In genomic region chr4:154159961-154160537, GRCm38 (mm10) we compare ENCODE assay signal across 8 mouse cellular contexts. TPM values are rescaled to one million over a fixed set of nuclear protein-coding genes. Genes with fewer than 3 reads are reported as not detected.
DNase-seq lines count a peak whose midpoint lies in the region; ATAC-seq and TF ChIP-seq lines count a peak whose summit lies in the region.

No protein-coding gene starts in this region.

- H3K9ac ChIP-seq in heart, embryonic 13.5 days, result peak overlapping the region; percentile 92
- H3K9ac ChIP-seq in ES-E14 (ENCODE audit: insufficient read depth, low read depth, low read length, poor library complexity, severe bottlenecking), result peak overlapping the region; percentile 89
- H3K9ac ChIP-seq in embryonic facial prominence, embryonic 13.5 days, result peak overlapping the region; percentile 81
- peak overlapping the region; percentile 86 for H3K9ac ChIP-seq in lung, embryonic 16.5 days (ENCODE audit: low read length)
- H3K9ac ChIP-seq in stomach, postnatal 0 days (ENCODE audit: low read length), result peak overlapping the region; percentile 82

- DNase-seq in heart, adult 8-10 months (ENCODE audit: low spot score), result no peak
- no peak for DNase-seq in ES-E14 (ENCODE audit: low read depth, low spot score)
- DNase-seq in stomach, postnatal 0 days (ENCODE audit: low spot score), result no peak
- DNase-seq in ovary, postnatal 10 days (ENCODE audit: low spot score), result no peak

- no peaks in the 10 kb centered on the region for H3K27me3 ChIP-seq in heart, embryonic 13.5 days (replicated peaks)
- H3K27me3 ChIP-seq in embryonic facial prominence, embryonic 13.5 days, result no peaks in the 10 kb centered on the region
- H3K27me3 ChIP-seq in lung, embryonic 16.5 days (ENCODE audit: control insufficient read depth, insufficient read depth, low read depth, low read length), result no peaks in the 10 kb centered on the region
- H3K27me3 ChIP-seq in stomach, postnatal 0 days (ENCODE audit: control insufficient read depth, insufficient read depth, low read length), result no peaks in the 10 kb centered on the region

- no peaks in the 10 kb centered on the region for H3K9me3 ChIP-seq in heart, embryonic 13.5 days
- H3K9me3 ChIP-seq in ES-E14 (ENCODE audit: control insufficient read depth, insufficient read depth, low read depth, low read length), result no peaks in the 10 kb centered on the region
- H3K9me3 ChIP-seq in embryonic facial prominence, embryonic 13.5 days, result no peaks in the 10 kb centered on the region
- no peaks in the 10 kb centered on the region for H3K9me3 ChIP-seq in lung, embryonic 16.5 days (ENCODE audit: control insufficient read depth, low read length)
- H3K9me3 ChIP-seq in stomach, postnatal 0 days (ENCODE audit: control insufficient read depth, low read length), result no peaks in the 10 kb centered on the region

- 1% methylated on average over 47 of the region's 47 CpGs for WGBS in heart, embryonic 13.5 days
- 3% methylated on average over 43 of the region's 47 CpGs for WGBS in embryonic facial prominence, embryonic 13.5 days
- WGBS in lung, embryonic 16.5 days, result 1% methylated on average over 41 of the region's 47 CpGs
- 2% methylated on average over 33 of the region's 47 CpGs for WGBS in stomach, postnatal 0 days

- TF ChIP-seq CTCF in stomach, postnatal 0 days (IDR thresholded peaks at IDR 0.05; ENCODE audit: low read depth), result no peak

- H3K36me3 ChIP-seq in heart, embryonic 13.5 days, result peaks cover 39% of the 10 kb centered on the region
- H3K36me3 ChIP-seq in ES-E14 (ENCODE audit: control insufficient read depth, insufficient read depth, low read length, poor library complexity, severe bottlenecking), result peaks cover 28% of the 10 kb centered on the region
- peaks cover 39% of the 10 kb centered on the region for H3K36me3 ChIP-seq in embryonic facial prominence, embryonic 13.5 days
- H3K36me3 ChIP-seq in lung, embryonic 16.5 days (ENCODE audit: control insufficient read depth, insufficient read depth, low read length), result peaks cover 27% of the 10 kb centered on the region
- H3K36me3 ChIP-seq in stomach, postnatal 0 days (ENCODE audit: control insufficient read depth, insufficient read depth, low read length), result peaks cover 5% of the 10 kb centered on the region

- ATAC-seq in heart, embryonic 13.5 days (ENCODE audit: extremely low read depth, insufficient number of reproducible peaks, low FRiP score, low TSS enrichment), result peak; percentile 61
- ATAC-seq in embryonic facial prominence, embryonic 13.5 days (ENCODE audit: insufficient number of reproducible peaks, insufficient read depth, low FRiP score, low TSS enrichment, low read depth), result peak; percentile 39
- peak; percentile 8 for ATAC-seq in inflammation-experienced regulatory T-cells, adult 6 months
- ATAC-seq in lung, embryonic 16.5 days (ENCODE audit: low read depth), result peak; percentile 55
- peak; percentile 25 for ATAC-seq in stomach, postnatal 0 days (ENCODE audit: low FRiP score, low TSS enrichment)

- in situ Hi-C loops in ES-E14 (cut with MboI; ENCODE audit: low sequenced_read_pairs in 2 of 2, unreplicated experiment in 2 of 2), result loop anchor here in 1 of 2 experiments (5.0 kb wide), 1 partner anchor 47 kb away; no protein-coding TSS in a partner anchor

- H3K4me2 ChIP-seq in heart, embryonic 13.5 days, result peak overlapping the region; percentile 89
- H3K4me2 ChIP-seq in embryonic facial prominence, embryonic 13.5 days, result peak overlapping the region; percentile 84
- H3K4me2 ChIP-seq in lung, embryonic 16.5 days (ENCODE audit: low read depth, low read length), result peak overlapping the region; percentile 83
- H3K4me2 ChIP-seq in stomach, postnatal 0 days (replicated peaks; ENCODE audit: low read depth), result peak overlapping the region; percentile 89

- H3K4me3 ChIP-seq in heart, embryonic 13.5 days, result peak overlapping the region; percentile 95
- H3K4me3 ChIP-seq in ES-E14 (ENCODE audit: insufficient read depth in 1 of 2, low read depth in 1 of 2, low read length in 2 of 2, poor library complexity in 1 of 2, severe bottlenecking in 1 of 2), result peak overlapping the region; percentile 86 to 99
- H3K4me3 ChIP-seq in embryonic facial prominence, embryonic 13.5 days, result peak overlapping the region; percentile 88
- H3K4me3 ChIP-seq in lung, embryonic 16.5 days (ENCODE audit: low read length), result peak overlapping the region; percentile 97
- peak overlapping the region; percentile 89 for H3K4me3 ChIP-seq in stomach, postnatal 0 days (ENCODE audit: low read depth, low read length)

- H3K27ac ChIP-seq in heart, embryonic 13.5 days (replicated peaks), result peak overlapping the region; percentile 89
- no peak overlapping the region for H3K27ac ChIP-seq in ES-E14 (ENCODE audit: insufficient read depth, low read depth, low read length, poor library complexity, severe bottlenecking)
- peak overlapping the region; percentile 64; the same call in 1 of the 2 replicates for H3K27ac ChIP-seq in embryonic facial prominence, embryonic 13.5 days
- peak overlapping the region; percentile 82 for H3K27ac ChIP-seq in lung, embryonic 16.5 days (ENCODE audit: low read length)
- H3K27ac ChIP-seq in stomach, postnatal 0 days (replicated peaks), result peak overlapping the region; percentile 92

- peaks cover 17% of the 10 kb centered on the region for H3K4me1 ChIP-seq in heart, embryonic 13.5 days
- peaks cover 0 to 6% of the 10 kb centered on the region in 2 experiments; a peak in 1 of 4 replicates for H3K4me1 ChIP-seq in ES-E14 (ENCODE audit: control insufficient read depth in 2 of 2, insufficient read depth in 2 of 2, low read length in 2 of 2, poor library complexity in 1 of 2)
- H3K4me1 ChIP-seq in embryonic facial prominence, embryonic 13.5 days, result peaks cover 20% of the 10 kb centered on the region
- peaks cover 14% of the 10 kb centered on the region for H3K4me1 ChIP-seq in lung, embryonic 16.5 days (replicated peaks; ENCODE audit: control insufficient read depth, insufficient read depth, low read length)
- H3K4me1 ChIP-seq in stomach, postnatal 0 days (replicated peaks; ENCODE audit: control insufficient read depth, insufficient read depth), result no peaks in the 10 kb centered on the region; the same call in 1 of the 2 replicates

- TF ChIP-seq EP300 in stomach, postnatal 0 days (optimal IDR thresholded peaks at IDR 0.05), result no peak

TF ChIP-seq in ES-E14, 5 proteins besides CTCF, POLR2A, EP300 and RAD21:
- TF ChIP-seq ZC3H11A (IDR thresholded peaks at IDR 0.05; ENCODE audit: borderline replicate concordance, low read depth, low read length) (no peak), CHD2 (IDR thresholded peaks at IDR 0.05; ENCODE audit: low read depth, low read length) (no peak), ZNF384 (IDR thresholded peaks at IDR 0.05; ENCODE audit: low read depth, low read length) (no peak), HCFC1 (IDR thresholded peaks at IDR 0.05; ENCODE audit: borderline replicate concordance, insufficient read depth, low read length) (no peak), MAFK (IDR thresholded peaks at IDR 0.05; ENCODE audit: insufficient read depth, low read depth, low read length) (no peak)

RNA-seq across cellular contexts. Expression of gene Tprgl, which starts 0.4 kb away (rescaled TPM):
- polyA plus RNA-seq in heart, embryonic 13.5 days (2015; fragmentation: Nextera tagmentation; extraction: Ambion mirVana), result 119 and 121 TPM in 2 replicates
- total RNA-seq in heart, adult 8-10 months (2022), result 100 to 1,000 TPM; 125 to 142 (median 127) TPM
- 64.5 and 68.1 TPM in 2 replicates for total RNA-seq in ES-E14 (2012; rRNA removed)
- 129 and 140 TPM in 2 replicates for polyA plus RNA-seq in embryonic facial prominence, embryonic 13.5 days (2015; fragmentation: Nextera tagmentation; extraction: Ambion mirVana)
- 10 to 100 TPM; 21.9 to 30.4 (median 25.3) TPM for polyA plus RNA-seq in inflammation-experienced regulatory T-cells, adult 6 months (2017; shearing (Covaris generic))
- polyA plus RNA-seq in lung, embryonic 16.5 days (2015; fragmentation: Nextera tagmentation; extraction: Ambion mirVana), result 144 and 148 TPM in 2 replicates
- polyA plus RNA-seq in stomach, postnatal 0 days (2015; fragmentation: Nextera tagmentation; extraction: Ambion mirVana), result 165 and 170 TPM in 2 replicates

RNA-seq across cellular contexts. Expression of gene Megf6, which starts 10.5 kb away (rescaled TPM):
- 25.9 and 28.4 TPM in 2 replicates for polyA plus RNA-seq in heart, embryonic 13.5 days (2015; fragmentation: Nextera tagmentation; extraction: Ambion mirVana)
- 1 to 10 TPM; 6.6 to 9.5 (median 7.1) TPM for total RNA-seq in heart, adult 8-10 months (2022)
- total RNA-seq in ES-E14 (2012; rRNA removed), result 5.6 and 12.7 TPM in 2 replicates
- 99.7 and 104 TPM in 2 replicates for polyA plus RNA-seq in embryonic facial prominence, embryonic 13.5 days (2015; fragmentation: Nextera tagmentation; extraction: Ambion mirVana)
- polyA plus RNA-seq in inflammation-experienced regulatory T-cells, adult 6 months (2017; shearing (Covaris generic)), result not detected
- polyA plus RNA-seq in lung, embryonic 16.5 days (2015; fragmentation: Nextera tagmentation; extraction: Ambion mirVana), result 23.4 and 28.2 TPM in 2 replicates
- polyA plus RNA-seq in stomach, postnatal 0 days (2015; fragmentation: Nextera tagmentation; extraction: Ambion mirVana), result 10.2 and 10.8 TPM in 2 replicates

RNA-seq across cellular contexts. Expression of gene Wrap73, which starts 17.9 kb away (rescaled TPM):
- 22.6 and 24.3 TPM in 2 replicates for polyA plus RNA-seq in heart, embryonic 13.5 days (2015; fragmentation: Nextera tagmentation; extraction: Ambion mirVana)
- total RNA-seq in heart, adult 8-10 months (2022), result 10 to 100 TPM; 11.9 to 14.6 (median 12.7) TPM
- total RNA-seq in ES-E14 (2012; rRNA removed), result 24.9 and 29.0 TPM in 2 replicates
- polyA plus RNA-seq in embryonic facial prominence, embryonic 13.5 days (2015; fragmentation: Nextera tagmentation; extraction: Ambion mirVana), result 44.1 and 44.9 TPM in 2 replicates
- 10 to 100 TPM; 24.9 to 35.1 (median 30.7) TPM for polyA plus RNA-seq in inflammation-experienced regulatory T-cells, adult 6 months (2017; shearing (Covaris generic))
- 36.0 and 39.2 TPM in 2 replicates for polyA plus RNA-seq in lung, embryonic 16.5 days (2015; fragmentation: Nextera tagmentation; extraction: Ambion mirVana)
- 17.3 and 19.9 TPM in 2 replicates for polyA plus RNA-seq in stomach, postnatal 0 days (2015; fragmentation: Nextera tagmentation; extraction: Ambion mirVana)

RNA-seq across cellular contexts. Expression of gene Trp73, which starts 20.0 kb away (rescaled TPM):
- 0.07 and 0.10 TPM in 2 replicates for polyA plus RNA-seq in heart, embryonic 13.5 days (2015; fragmentation: Nextera tagmentation; extraction: Ambion mirVana)
- not detected for total RNA-seq in heart, adult 8-10 months (2022)
- 2.6 and 4.5 TPM in 2 replicates for total RNA-seq in ES-E14 (2012; rRNA removed)
- polyA plus RNA-seq in embryonic facial prominence, embryonic 13.5 days (2015; fragmentation: Nextera tagmentation; extraction: Ambion mirVana), result 4.5 and 5.7 TPM in 2 replicates
- under 1 TPM in 1 of 3 experiments, not detected in 2; 0.34 TPM for polyA plus RNA-seq in inflammation-experienced regulatory T-cells, adult 6 months (2017; shearing (Covaris generic))
- polyA plus RNA-seq in lung, embryonic 16.5 days (2015; fragmentation: Nextera tagmentation; extraction: Ambion mirVana), result 3.4 and 5.2 TPM in 2 replicates
- 1.0 and 1.3 TPM in 2 replicates for polyA plus RNA-seq in stomach, postnatal 0 days (2015; fragmentation: Nextera tagmentation; extraction: Ambion mirVana)

Comparison
In these comparisons a context has a peak if more than half of its experiments do, and no peak if none do; other contexts are left out.
1. ATAC-seq: peak in every context shown above with its lines; median percentile 61 in heart, embryonic 13.5 days; 55 in lung, embryonic 16.5 days; 39 in embryonic facial prominence, embryonic 13.5 days; 25 in stomach, postnatal 0 days; 8 in inflammation-experienced regulatory T-cells, adult 6 months.